ENCODE assay signal across 23 mouse cellular contexts in genomic region chr11:100719312-100719711, GRCm38 (mm10). TPM values are rescaled to one million over a fixed set of nuclear protein-coding genes. Genes with fewer than 3 reads are reported as not detected.
DNase-seq lines count a peak whose midpoint lies in the region; ATAC-seq and TF ChIP-seq lines count a peak whose summit lies in the region.
"Had no signal": no experiment of that assay in that cellular context is flagged by ENCODE, and none has a peak within 500 bp of the region (broad histone marks: within the 10 kb centered on the region; RNA-seq: fewer than 3 reads in every experiment).

No protein-coding gene starts in this region.

- TF ChIP-seq POLR2A in lung, adult 2 months (IDR thresholded peaks at IDR 0.05; ENCODE audit: borderline replicate concordance, extremely low read depth, low read depth, low read length), result no peak

- H3K4me1 ChIP-seq in kidney, embryonic 16.5 days (ENCODE audit: insufficient read depth, low read length), result peaks cover 27% of the 10 kb centered on the region
- H3K4me1 ChIP-seq in forebrain, postnatal 0 days (ENCODE audit: insufficient read depth), result 0 out of 2 replicates have a peak, but pooled peaks cover 3% of the 10 kb centered on the region
- peaks cover 30% of the 10 kb centered on the region for H3K4me1 ChIP-seq in lung, adult 2 months (ENCODE audit: control insufficient read depth, insufficient read depth, low read length)

- H3K9me3 ChIP-seq in kidney, embryonic 16.5 days (ENCODE audit: low read length), result no peaks in the 10 kb centered on the region
- H3K9me3 ChIP-seq in forebrain, postnatal 0 days (ENCODE audit: low read length), result no peaks in the 10 kb centered on the region
- H3K9me3 ChIP-seq: forebrain, embryonic 15.5 days; midbrain, embryonic 10.5 days had no signal

- no peak overlapping the region for H3K4me2 ChIP-seq in kidney, embryonic 16.5 days (replicated peaks; ENCODE audit: low read depth, low read length)
- H3K4me2 ChIP-seq in forebrain, postnatal 0 days (ENCODE audit: low read depth), result no peak overlapping the region
- H3K4me2 ChIP-seq: forebrain, embryonic 15.5 days; heart, embryonic 11.5 days had no signal

- peak; percentile 62 for ATAC-seq in frontal cortex, adult (ENCODE audit: low TSS enrichment)
- ATAC-seq in kidney, embryonic 16.5 days (ENCODE audit: low FRiP score, low TSS enrichment), result peak; percentile 39; the same call in 1 of the 2 replicates
- ATAC-seq in forebrain, postnatal 0 days, result no peak
- ATAC-seq: forebrain, embryonic 15.5 days had no signal

- 75% methylated on average over 3 of the region's 3 CpGs for WGBS in kidney, embryonic 16.5 days
- 86% methylated on average over 3 of the region's 3 CpGs for WGBS in forebrain, postnatal 0 days
- WGBS in lung, adult 2 months, result 75% methylated on average over 3 of the region's 3 CpGs

- no peak overlapping the region for H3K9ac ChIP-seq in kidney, embryonic 16.5 days (replicated peaks; ENCODE audit: low read length)
- H3K9ac ChIP-seq in forebrain, postnatal 0 days, result no peak overlapping the region
- H3K9ac ChIP-seq: forebrain, embryonic 15.5 days had no signal

- peaks cover 45% of the 10 kb centered on the region for H3K36me3 ChIP-seq in kidney, embryonic 16.5 days (ENCODE audit: insufficient read depth, low read length)
- peaks cover 38% of the 10 kb centered on the region for H3K36me3 ChIP-seq in forebrain, postnatal 0 days (ENCODE audit: insufficient read depth)

- no peak overlapping the region for H3K27ac ChIP-seq in kidney, embryonic 16.5 days (ENCODE audit: low read length)
- H3K27ac ChIP-seq in forebrain, postnatal 0 days (ENCODE audit: low read depth, low read length), result no peak overlapping the region
- H3K27ac ChIP-seq: forebrain, embryonic 15.5 days; midbrain, embryonic 10.5 days had no signal

- no peaks in the 10 kb centered on the region for H3K27me3 ChIP-seq in kidney, embryonic 16.5 days (ENCODE audit: insufficient read depth, low read length)
- no peaks in the 10 kb centered on the region for H3K27me3 ChIP-seq in forebrain, postnatal 0 days (ENCODE audit: insufficient read depth, low read length)
- H3K27me3 ChIP-seq: forebrain, embryonic 15.5 days had no signal

- DNase-seq in frontal cortex, postnatal 25 days (ENCODE audit: low spot score in 2 of 2), result no peak
- DNase-seq in kidney, adult 9 months, result no peak
- peak; percentile 65 for DNase-seq in right cerebral cortex, adult 18-20 months
- DNase-seq in right cerebral cortex, postnatal 4 days, result no peak
- DNase-seq in forebrain, postnatal 0 days, result no peak
- no peak for DNase-seq in lung, adult 2 months
- DNase-seq: cerebellum, adult 8-10 months; gastrocnemius, postnatal 14 days; lung, postnatal 14 days had no signal

- H3K4me3 ChIP-seq in kidney, embryonic 16.5 days (ENCODE audit: low read length), result no peak overlapping the region
- no peak overlapping the region for H3K4me3 ChIP-seq in forebrain, postnatal 0 days (ENCODE audit: low read depth, low read length)
- no peak overlapping the region for H3K4me3 ChIP-seq in lung, adult 2 months (replicated peaks; ENCODE audit: extremely low read depth, low read depth, low read length)
- H3K4me3 ChIP-seq: erythroblast, embryonic 14.5 days; forebrain, embryonic 15.5 days; midbrain, embryonic 10.5 days had no signal

- TF ChIP-seq CTCF in forebrain, postnatal 0 days (IDR thresholded peaks at IDR 0.05; ENCODE audit: low read depth), result no peak
- TF ChIP-seq CTCF in lung, adult 2 months (IDR thresholded peaks at IDR 0.05; ENCODE audit: insufficient read depth, low read length), result no peak

RNA-seq across cellular contexts. Expression of gene Hspb9, which starts 5.7 kb away (rescaled TPM):
- polyA plus RNA-seq in kidney, embryonic 16.5 days (2015; fragmentation: Nextera tagmentation; extraction: Ambion mirVana), result 0.33 TPM in 1 of 2 replicates, not detected in the other
- not detected in 2 replicates for total RNA-seq in forebrain, postnatal 0 days (2014; rRNA removed)
- 0.21 and 0.22 TPM in 2 replicates for polyA plus RNA-seq in forebrain, postnatal 0 days (2015; fragmentation: Nextera tagmentation; extraction: Ambion mirVana)
- polyA plus RNA-seq in lung, adult 2 months (2012; rRNA removed), result 0.36 TPM in 1 of 2 replicates, not detected in the other
- total RNA-seq: adrenal gland, adult 18-20 months; gastrocnemius, postnatal 14 days; hematopoietic stem cell, adult 5-6 weeks; layer of hippocampus, postnatal 10 days; left cerebral cortex, postnatal 25 days; liver, adult 2 months had no signal
- polyA plus RNA-seq: erythroblast, embryonic 14.5 days; heart, embryonic 11.5 days; liver, adult 2 months; neural tube, embryonic 14.5 days; small intestine, adult 2 months had no signal

RNA-seq across cellular contexts. Expression of gene Kat2a, which starts 7.0 kb away (rescaled TPM):
- polyA plus RNA-seq in kidney, embryonic 16.5 days (2015; fragmentation: Nextera tagmentation; extraction: Ambion mirVana), result 62.4 and 63.7 TPM in 2 replicates
- 41.9 and 42.8 TPM in 2 replicates for total RNA-seq in forebrain, postnatal 0 days (2014; rRNA removed)
- 59.9 and 67.0 TPM in 2 replicates for polyA plus RNA-seq in forebrain, postnatal 0 days (2015; fragmentation: Nextera tagmentation; extraction: Ambion mirVana)
- polyA plus RNA-seq in lung, adult 2 months (2012; rRNA removed), result 27.3 and 28.2 TPM in 2 replicates

RNA-seq across cellular contexts. Expression of gene Dhx58, which starts 15.2 kb away (rescaled TPM):
- 2.6 and 3.2 TPM in 2 replicates for polyA plus RNA-seq in kidney, embryonic 16.5 days (2015; fragmentation: Nextera tagmentation; extraction: Ambion mirVana)
- 0.69 and 2.3 TPM in 2 replicates for total RNA-seq in forebrain, postnatal 0 days (2014; rRNA removed)
- polyA plus RNA-seq in forebrain, postnatal 0 days (2015; fragmentation: Nextera tagmentation; extraction: Ambion mirVana), result 1.0 and 1.5 TPM in 2 replicates
- 8.2 and 9.8 TPM in 2 replicates for polyA plus RNA-seq in lung, adult 2 months (2012; rRNA removed)

RNA-seq across cellular contexts. Expression of gene Rab5c, which starts 18.7 kb away (rescaled TPM):
- 41.9 and 47.1 TPM in 2 replicates for polyA plus RNA-seq in kidney, embryonic 16.5 days (2015; fragmentation: Nextera tagmentation; extraction: Ambion mirVana)
- 208 and 211 TPM in 2 replicates for total RNA-seq in forebrain, postnatal 0 days (2014; rRNA removed)
- polyA plus RNA-seq in forebrain, postnatal 0 days (2015; fragmentation: Nextera tagmentation; extraction: Ambion mirVana), result 34.9 and 37.8 TPM in 2 replicates
- polyA plus RNA-seq in lung, adult 2 months (2012; rRNA removed), result 235 and 252 TPM in 2 replicates

RNA-seq across cellular contexts. Expression of gene Zfp385c, which starts 27.1 kb away (rescaled TPM):
- 0.32 and 0.69 TPM in 2 replicates for polyA plus RNA-seq in kidney, embryonic 16.5 days (2015; fragmentation: Nextera tagmentation; extraction: Ambion mirVana)
- 1.7 and 2.0 TPM in 2 replicates for total RNA-seq in forebrain, postnatal 0 days (2014; rRNA removed)
- polyA plus RNA-seq in forebrain, postnatal 0 days (2015; fragmentation: Nextera tagmentation; extraction: Ambion mirVana), result 0.40 and 1.0 TPM in 2 replicates
- 0.36 and 4.9 TPM in 2 replicates for polyA plus RNA-seq in lung, adult 2 months (2012; rRNA removed)
- total RNA-seq: liver, adult 2 months had no signal
- polyA plus RNA-seq: erythroblast, embryonic 14.5 days; liver, adult 2 months; stomach, embryonic 14.5 days had no signal
